Mouse (Mus musculus) cerebellum, adult 2 months (tissue): ENCODE results near the gene Nfkbia.

Experiments
- CTCF ChIP-seq: fragments of 200-500 bp; IDR thresholded peaks from 2 replicates; pipeline ENCODE4 v1.5.1; 2011; ENCODE audit warnings: low read depth, mild to moderate bottlenecking, control low read depth, low read length, moderate library complexity, borderline replicate concordance; ENCODE audit not compliant: insufficient read depth
- POLR2A ChIP-seq: fragments of 200-500 bp; IDR thresholded peaks from 2 replicates; pipeline ENCODE4 v1.6.1; 2011; ENCODE audit warnings: low read length, control low read depth, borderline replicate concordance; ENCODE audit not compliant: insufficient read depth

DNA sequence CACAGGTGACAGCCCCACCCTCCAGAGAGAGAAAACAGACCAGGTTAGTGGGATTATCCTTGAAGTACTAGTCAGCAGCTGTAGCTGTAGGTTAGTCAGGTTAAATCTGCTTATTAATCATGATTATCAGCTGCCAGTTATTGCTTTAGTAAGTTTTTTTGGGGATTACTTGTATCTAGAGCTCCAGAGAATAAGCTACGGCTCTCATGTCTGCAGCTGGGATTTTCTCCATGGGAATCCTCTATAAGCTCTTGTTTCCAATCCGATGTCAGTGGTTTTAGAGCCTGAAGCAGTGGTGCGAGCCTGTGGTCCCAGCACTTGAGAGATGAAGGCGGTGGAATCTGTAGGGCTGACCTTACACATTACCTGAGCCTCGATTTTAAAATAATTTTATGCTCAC, 16.4 kb upstream of the Nfkbia start:
- TF ChIP-seq POLR2A (no peak), CTCF (no peak)
